Mouse (Mus musculus): ENCODE measurements at regions not wholly inside any gene's neighbourhood (a gene's known extent, or its start where the extent isn't known, plus 50 kb on each side); places are given as distances from the start of the nearest gene placed in this dataset.
A peak's percentile ranks its signal among the peaks of the same experiment; 100 is the strongest.

GRCm38 (mm10) chr16:30005124-30005523 is 59.1 kb upstream of the Hes1 start:
- WGBS = 62% methylated on average over 3 of the region's 3 CpGs
- Histone ChIP-seq H3K4me1 (replicated peaks; ENCODE audit: control insufficient read depth, insufficient read depth, low read length) (peaks cover 9% of the 10 kb centered on the region), H3K4me3 (ENCODE audit: low read depth, low read length) (no peak overlapping the region), H3K9ac (ENCODE audit: low read depth, low read length) (no peak overlapping the region), H3K36me3 (ENCODE audit: control insufficient read depth, insufficient read depth, low read length) (no peaks in the 10 kb centered on the region), H3K4me2 (replicated peaks; ENCODE audit: low read depth, low read length) (no peak overlapping the region), H3K27me3 (ENCODE audit: control insufficient read depth, insufficient read depth, low read length) (peaks cover 12% of the 10 kb centered on the region; the same call in 1 of the 2 replicates), H3K9me3 (ENCODE audit: control insufficient read depth, low read length) (no peaks in the 10 kb centered on the region), H3K27ac (ENCODE audit: low read depth, low read length) (no peak overlapping the region)
- DNase-seq (ENCODE audit: low spot score) (no peak), ATAC-seq (ENCODE audit: low FRiP score) (no peak)

- H3K4me3 ChIP-seq (ENCODE audit: low read depth, low read length) = no peak overlapping the region
- peaks cover 9% of the 10 kb centered on the region for H3K4me1 ChIP-seq (replicated peaks; ENCODE audit: control insufficient read depth, insufficient read depth, low read length)
- H3K9ac ChIP-seq (ENCODE audit: low read depth, low read length) = no peak overlapping the region
- no peak overlapping the region for H3K4me2 ChIP-seq (replicated peaks; ENCODE audit: low read depth, low read length)
- H3K27me3 ChIP-seq (ENCODE audit: control insufficient read depth, insufficient read depth, low read length) = peaks cover 15% of the 10 kb centered on the region
- no peak for ATAC-seq (ENCODE audit: low FRiP score)
- WGBS = 53% methylated on average over 4 of the region's 4 CpGs
- no peak for DNase-seq (ENCODE audit: low spot score)
- no peaks in the 10 kb centered on the region for H3K9me3 ChIP-seq (ENCODE audit: control insufficient read depth, low read length)
- H3K27ac ChIP-seq (ENCODE audit: low read depth, low read length) = no peak overlapping the region
- H3K36me3 ChIP-seq (ENCODE audit: control insufficient read depth, insufficient read depth, low read length) = no peaks in the 10 kb centered on the region
Measured at GRCm38 (mm10) chr16:30006826-30007225, 57.4 kb upstream of the Hes1 start.

GRCm38 (mm10) chr16:30008451-30009357 is 55.5 kb upstream of the Hes1 start:
- 1% methylated on average over 38 of the region's 62 CpGs for WGBS
- Histone ChIP-seq H3K9me3 (ENCODE audit: control insufficient read depth, low read length) (no peaks in the 10 kb centered on the region), H3K27me3 (ENCODE audit: control insufficient read depth, insufficient read depth, low read length) (peaks cover 15% of the 10 kb centered on the region)

GRCm38 (mm10) chr16:30009521-30010186 is 54.5 kb upstream of the Hes1 start:
- Histone ChIP-seq H3K4me1 (replicated peaks; ENCODE audit: control insufficient read depth, insufficient read depth, low read length) (peaks cover 9% of the 10 kb centered on the region), H3K4me2 (replicated peaks; ENCODE audit: low read depth, low read length) (peak overlapping the region; percentile 92), H3K9me3 (ENCODE audit: control insufficient read depth, low read length) (no peaks in the 10 kb centered on the region), H3K4me3 (ENCODE audit: low read depth, low read length) (peak overlapping the region; percentile 40), H3K27ac (ENCODE audit: low read depth, low read length) (no peak overlapping the region), H3K36me3 (ENCODE audit: control insufficient read depth, insufficient read depth, low read length) (no peaks in the 10 kb centered on the region), H3K27me3 (ENCODE audit: control insufficient read depth, insufficient read depth, low read length) (peaks cover 15% of the 10 kb centered on the region), H3K9ac (ENCODE audit: low read depth, low read length) (peak overlapping the region; percentile 55; the same call in 1 of the 2 replicates)
- DNase-seq (ENCODE audit: low spot score) (peak; percentile 40), ATAC-seq (ENCODE audit: low FRiP score) (peak; percentile 10; the same call in 1 of the 2 replicates)
- WGBS = 15% methylated on average over 17 of the region's 17 CpGs

More at GRCm38 (mm10) chr16:30008451-30009357, 55.5 kb upstream of the Hes1 start:
- peak overlapping the region; percentile 67 for H3K27ac ChIP-seq (ENCODE audit: low read depth, low read length)
- H3K36me3 ChIP-seq (ENCODE audit: control insufficient read depth, insufficient read depth, low read length) = no peaks in the 10 kb centered on the region
- ATAC-seq (ENCODE audit: low FRiP score) (peak; percentile 93), DNase-seq (ENCODE audit: low spot score) (peak; percentile 87)
- peak overlapping the region; percentile 92 for H3K4me2 ChIP-seq (replicated peaks; ENCODE audit: low read depth, low read length)
- H3K4me1 ChIP-seq (replicated peaks; ENCODE audit: control insufficient read depth, insufficient read depth, low read length) = peaks cover 9% of the 10 kb centered on the region
- H3K9ac ChIP-seq (ENCODE audit: low read depth, low read length) = peak overlapping the region; percentile 55
- H3K4me3 ChIP-seq (ENCODE audit: low read depth, low read length) = peak overlapping the region; percentile 40

- Histone ChIP-seq H3K36me3 (ENCODE audit: control insufficient read depth, insufficient read depth, low read length) (no peaks in the 10 kb centered on the region), H3K4me2 (replicated peaks; ENCODE audit: low read depth, low read length) (no peak overlapping the region), H3K4me3 (ENCODE audit: low read depth, low read length) (no peak overlapping the region), H3K27me3 (ENCODE audit: control insufficient read depth, insufficient read depth, low read length) (peaks cover 11% of the 10 kb centered on the region; the same call in 1 of the 2 replicates), H3K4me1 (replicated peaks; ENCODE audit: control insufficient read depth, insufficient read depth, low read length) (peaks cover 12% of the 10 kb centered on the region), H3K9ac (ENCODE audit: low read depth, low read length) (no peak overlapping the region), H3K9me3 (ENCODE audit: control insufficient read depth, low read length) (no peaks in the 10 kb centered on the region), H3K27ac (ENCODE audit: low read depth, low read length) (no peak overlapping the region)
- 31% methylated on average over 2 of the region's 2 CpGs for WGBS
- DNase-seq (ENCODE audit: low spot score) = no peak
- ATAC-seq (ENCODE audit: low FRiP score) = no peak
Measured at GRCm38 (mm10) chr16:30013123-30013522, 51.1 kb upstream of the Hes1 start.

GRCm38 (mm10) chr16:30013943-30014342 is 50.2 kb upstream of the Hes1 start:
- WGBS = 92% methylated on average over 9 of the region's 9 CpGs
- DNase-seq (ENCODE audit: low spot score) (no peak), ATAC-seq (ENCODE audit: low FRiP score) (no peak)
- no peak overlapping the region for H3K4me3 ChIP-seq (ENCODE audit: low read depth, low read length)
- no peak overlapping the region for H3K9ac ChIP-seq (ENCODE audit: low read depth, low read length)
- no peak overlapping the region for H3K27ac ChIP-seq (ENCODE audit: low read depth, low read length)
- no peaks in the 10 kb centered on the region for H3K36me3 ChIP-seq (ENCODE audit: control insufficient read depth, insufficient read depth, low read length)
- peaks cover 7% of the 10 kb centered on the region; the same call in 1 of the 2 replicates for H3K4me1 ChIP-seq (replicated peaks; ENCODE audit: control insufficient read depth, insufficient read depth, low read length)
- no peak overlapping the region for H3K4me2 ChIP-seq (replicated peaks; ENCODE audit: low read depth, low read length)
- no peaks in the 10 kb centered on the region for H3K9me3 ChIP-seq (ENCODE audit: control insufficient read depth, low read length)
- H3K27me3 ChIP-seq (ENCODE audit: control insufficient read depth, insufficient read depth, low read length) = peaks cover 9% of the 10 kb centered on the region; the same call in 1 of the 2 replicates
